Mouse (Mus musculus): ENCODE data around the gene Kif5c.

DNA sequence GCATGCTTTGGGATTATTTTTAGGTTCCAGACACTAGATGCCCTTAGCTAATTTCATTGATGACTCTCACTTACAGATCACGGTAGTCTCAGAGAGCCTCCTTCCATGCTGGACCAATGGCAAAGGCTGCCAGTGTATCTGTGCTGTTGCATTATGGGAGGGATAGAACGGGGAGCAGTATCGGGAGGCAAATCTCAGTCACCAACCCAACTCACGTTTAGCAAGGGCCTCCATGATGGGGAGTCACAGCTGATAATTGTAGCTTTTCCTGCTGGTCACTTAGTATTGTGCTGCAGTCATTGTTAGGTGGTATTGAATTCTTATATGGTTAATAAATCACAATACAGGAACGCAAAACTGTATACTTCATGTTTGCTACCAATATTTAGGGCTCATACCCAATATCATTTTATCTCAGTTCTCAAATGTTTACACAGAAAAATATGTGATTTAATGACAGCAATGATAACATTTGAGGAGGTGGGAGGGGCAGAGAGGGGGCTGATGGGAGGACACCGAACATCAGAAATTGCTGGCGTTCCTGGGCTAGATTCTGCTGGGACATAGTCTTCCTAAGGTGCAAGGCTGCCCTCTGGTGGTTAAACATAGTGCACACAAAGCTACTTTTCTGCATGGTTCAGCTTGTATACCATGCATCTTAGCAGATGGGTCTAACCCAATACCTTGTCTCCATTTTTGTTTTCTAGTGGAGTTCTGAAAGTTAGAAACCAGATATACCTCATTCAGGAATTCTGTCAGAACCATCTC, 115.1 kb downstream of the Kif5c start:
- no peak for TF ChIP-seq POLR2A (IDR thresholded peaks at IDR 0.05; ENCODE audit: low read depth, low read length)
- TF ChIP-seq CTCF (IDR thresholded peaks at IDR 0.05; ENCODE audit: extremely low read depth, insufficient read length, insufficient replicate concordance, low read depth, low read length), result peak; percentile 67; the same call in 1 of the 2 replicates
